Mouse (Mus musculus) adrenal gland, postnatal 14 days (tissue): ENCODE measurements around the gene Mfsd4a. TPM values are rescaled to one million over a fixed set of nuclear protein-coding genes. Genes with fewer than 3 reads are reported as not detected.
A peak's percentile ranks its signal among the peaks of the same experiment; 100 is the strongest.

ENCODE experiments used
- DNase-seq: peaks from one replicate; pipeline ENCODE4 v3.0.0; 2021; ENCODE audit warnings: mixed read lengths
- total RNA-seq: library from RNA; stranded (reverse); gene quantifications from 2 replicates; pipeline ENCODE4 v1.2.3, GENCODE M21; 2021

The Mfsd4a gene
- total RNA-seq, 1 experiment from 2014 or later, result 7.9 TPM

DNA sequence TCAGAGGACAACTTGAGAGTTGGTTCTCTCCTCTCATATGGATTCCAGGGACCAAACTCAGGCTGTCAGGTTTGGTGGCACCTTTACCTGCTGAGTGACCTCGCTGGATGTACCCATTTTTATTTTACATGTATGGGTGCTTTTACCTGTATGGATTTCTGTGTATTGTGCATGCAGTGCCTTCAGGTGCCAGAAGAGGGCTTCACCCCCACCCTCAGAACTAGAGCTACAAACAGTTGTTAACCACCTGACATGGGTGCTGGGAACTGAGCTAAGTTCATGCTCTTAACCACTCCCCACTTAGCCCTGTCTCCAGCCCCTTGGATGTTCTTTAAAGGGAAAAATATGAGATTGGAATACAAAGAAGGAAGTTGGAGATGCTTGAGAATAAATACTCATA lies 53.1 kb downstream of the Mfsd4a start:
- DNase-seq, result no peak

- no peak for DNase-seq
Measured at GRCm38 (mm10) chr1:132012861-132013260, 55.0 kb downstream of the Mfsd4a start.

DNA sequence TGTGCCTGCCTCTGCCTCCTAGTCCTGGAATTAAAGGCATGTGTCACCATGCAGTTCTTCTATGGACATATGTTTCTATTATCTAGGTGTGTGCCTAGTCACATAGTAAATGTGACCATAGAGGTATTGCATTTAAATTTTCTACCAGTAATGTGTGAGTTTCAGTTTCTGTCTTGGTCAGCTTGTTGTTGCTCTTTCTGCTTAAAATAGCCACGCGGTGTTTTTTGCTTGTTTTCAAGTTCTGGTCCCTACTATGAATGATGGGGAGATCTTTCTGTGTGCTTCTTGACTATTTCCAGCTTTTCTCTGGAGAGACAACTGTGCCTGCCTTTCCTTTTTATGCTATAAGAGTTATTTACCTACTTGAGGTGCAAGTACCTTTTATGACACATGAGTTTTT lies 56.1 kb downstream of the Mfsd4a start:
- no peak for DNase-seq

DNA sequence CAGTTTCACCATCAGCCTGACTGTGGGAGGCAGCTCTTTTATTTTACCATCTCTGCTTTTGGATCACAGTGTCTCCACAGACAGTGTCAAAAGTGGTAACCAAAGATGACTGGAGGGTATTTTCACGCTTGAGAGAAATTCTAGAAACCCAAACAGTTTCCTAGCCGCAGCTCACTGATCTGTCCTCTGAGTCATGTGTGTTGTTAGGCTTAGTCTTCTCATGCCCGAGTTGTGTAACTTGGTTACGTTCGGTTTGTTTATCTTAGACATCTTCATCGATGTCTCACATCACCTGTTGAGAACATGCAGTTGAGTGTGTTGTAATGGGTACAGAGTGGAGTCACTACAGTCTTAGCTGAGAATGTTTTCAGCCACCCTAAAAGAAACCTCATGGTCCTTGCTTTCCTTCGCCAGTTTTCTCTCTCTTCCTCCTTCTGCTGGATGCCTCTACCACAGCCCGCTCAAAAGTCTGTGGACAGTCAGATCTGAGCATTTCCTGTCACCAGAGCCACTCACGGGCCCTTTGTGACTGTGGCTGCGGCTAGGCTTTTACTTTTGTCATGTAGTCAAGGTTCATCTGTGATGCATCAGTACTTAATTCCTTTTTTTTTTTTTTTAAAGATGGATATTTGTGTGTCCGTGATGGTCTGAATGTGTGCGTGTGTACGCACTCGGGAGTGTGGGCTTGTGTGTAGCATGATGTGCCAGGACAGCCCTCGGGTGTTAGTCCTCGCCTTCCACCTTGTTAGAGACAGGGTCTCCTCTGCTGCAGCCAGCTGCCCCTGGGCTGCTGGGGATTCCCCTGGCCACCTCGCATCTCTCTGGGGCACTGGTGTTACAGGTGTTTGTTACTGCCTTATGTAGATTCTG lies 57.0 kb downstream of the Mfsd4a start:
- DNase-seq, result no peak

- DNase-seq, result no peak
Measured at GRCm38 (mm10) chr1:132008881-132009644, 58.8 kb downstream of the Mfsd4a start.

DNA sequence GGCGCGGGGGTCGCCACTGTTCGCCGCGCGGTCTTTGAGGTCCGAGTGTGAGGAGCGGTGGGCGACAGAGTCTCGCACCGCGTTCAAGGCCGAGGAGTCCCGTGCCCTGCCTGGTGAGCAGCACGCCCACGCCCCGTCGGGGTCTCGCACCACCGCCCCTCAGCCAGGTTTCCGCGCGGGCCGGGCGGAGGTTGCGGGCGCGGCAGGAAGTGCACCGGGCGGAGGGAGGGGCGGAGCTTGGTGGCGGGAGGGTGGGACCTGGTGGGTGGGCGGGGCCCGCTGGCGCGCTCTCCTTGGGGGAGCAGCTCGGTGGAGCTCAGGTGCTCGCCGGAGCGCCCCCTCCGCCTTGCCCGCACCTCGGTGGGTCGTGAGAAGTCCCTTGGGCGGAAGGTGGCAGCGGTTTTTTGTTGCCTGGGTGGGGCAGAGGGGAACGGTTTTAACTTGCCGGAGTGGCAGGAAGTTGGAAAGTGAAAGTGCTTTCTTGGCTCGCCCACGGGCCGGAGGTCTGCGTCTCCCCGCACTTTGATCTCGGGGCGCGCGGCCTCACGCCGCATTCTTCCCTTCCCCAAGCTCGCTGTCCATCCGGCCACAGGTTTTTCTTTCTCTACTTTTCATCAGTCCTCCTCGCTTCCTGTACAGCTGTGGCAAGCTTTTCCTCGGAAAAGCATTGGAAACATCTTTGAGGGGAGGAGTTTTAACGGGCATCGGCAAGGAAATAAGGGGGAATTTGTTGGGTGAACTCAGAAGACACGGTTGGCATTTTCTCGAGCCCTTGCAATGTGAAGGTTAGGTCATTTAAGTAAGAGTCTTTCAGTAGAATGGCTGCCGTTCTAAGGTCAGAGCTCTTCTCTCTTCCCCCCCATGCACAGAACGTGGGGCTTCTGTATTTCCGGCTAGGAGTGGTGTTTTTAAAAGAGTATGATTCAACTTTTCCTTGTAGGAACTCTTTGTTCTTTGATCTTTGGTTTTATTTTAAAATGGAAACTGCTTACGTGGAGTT lies 59.7 kb downstream of the Mfsd4a start:
- peak; percentile 95 for DNase-seq

GRCm38 (mm10) chr1:132007282-132007815 lies 60.5 kb downstream of the Mfsd4a start, which contains the start of gene Elk4:
TSS of gene Elk4 (plus strand) at chr1:132007607.
- DNase-seq, result peak; percentile 97

GRCm38 (mm10) chr1:132006721-132007120 lies 61.1 kb downstream of the Mfsd4a start:
- peak; percentile 20 for DNase-seq

DNA sequence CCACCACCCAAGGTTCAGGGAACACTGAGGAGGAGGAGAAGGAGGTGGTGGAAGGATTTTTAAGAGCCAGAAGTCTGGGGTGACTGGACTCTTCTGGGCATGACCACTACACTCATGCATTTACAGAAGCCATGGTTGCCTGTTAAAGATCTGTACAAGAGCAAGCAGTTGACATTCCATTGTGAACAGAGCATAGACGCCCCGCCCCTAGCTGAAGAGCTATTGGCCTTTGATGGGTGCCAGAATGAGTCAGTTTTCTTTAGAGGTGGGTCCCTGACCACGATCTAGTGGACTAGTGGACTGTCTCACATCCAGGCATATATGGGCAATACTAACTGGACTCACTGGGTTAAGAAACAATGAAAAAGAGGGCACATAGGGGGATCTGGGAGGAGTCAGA lies 61.8 kb downstream of the Mfsd4a start:
- peak; percentile 38 for DNase-seq

- DNase-seq, result no peak
Measured at GRCm38 (mm10) chr1:132005466-132005865, 62.4 kb downstream of the Mfsd4a start.

DNA sequence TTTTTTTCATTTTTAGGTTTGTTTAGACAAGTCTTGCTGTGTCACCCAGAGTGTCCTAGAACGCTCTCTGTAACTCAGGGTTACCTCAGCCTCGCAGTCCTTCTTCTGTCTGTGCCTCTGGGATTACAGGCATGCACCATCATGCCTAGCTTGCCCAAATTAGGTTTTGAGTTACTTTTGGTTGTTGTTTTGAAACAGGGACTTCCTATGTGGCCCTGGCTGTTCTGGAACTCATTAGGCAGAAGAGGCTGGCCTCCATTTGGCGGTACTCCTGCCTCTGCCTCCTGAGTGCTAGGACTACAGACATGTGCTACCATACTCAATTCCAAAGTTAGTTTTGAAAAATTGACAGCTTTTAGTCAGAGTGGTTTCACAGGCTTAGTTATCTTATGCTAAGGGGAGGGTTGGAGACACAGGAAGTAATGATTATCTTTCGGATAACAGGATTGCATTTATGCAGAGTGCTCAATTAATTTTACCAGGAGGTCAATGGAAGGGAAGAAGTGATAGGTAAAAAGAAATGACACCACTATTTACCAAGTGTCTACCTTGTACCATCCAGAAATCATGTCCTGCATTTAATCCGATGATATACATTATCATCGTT lies 63.2 kb downstream of the Mfsd4a start:
- no peak for DNase-seq

DNA sequence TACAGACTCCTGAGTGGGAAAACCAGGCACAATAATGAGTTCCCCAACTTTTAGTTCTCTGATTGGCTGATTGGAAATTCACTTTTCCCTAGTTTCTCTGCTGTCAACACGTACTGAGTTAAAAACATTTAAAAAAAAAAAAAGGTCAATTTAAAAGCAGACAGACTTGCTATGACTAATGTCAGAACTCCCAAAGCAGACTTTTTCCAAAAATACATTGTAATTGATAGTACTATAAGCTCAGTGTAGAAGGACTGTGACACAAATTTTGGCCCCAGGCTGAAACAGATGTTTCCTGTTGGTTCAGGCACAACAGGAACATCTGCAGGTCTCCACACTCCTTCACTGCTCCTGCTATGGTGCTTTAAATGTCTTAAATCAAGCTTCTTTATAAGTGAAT lies 64.0 kb downstream of the Mfsd4a start:
- peak; percentile 29 for DNase-seq

DNA sequence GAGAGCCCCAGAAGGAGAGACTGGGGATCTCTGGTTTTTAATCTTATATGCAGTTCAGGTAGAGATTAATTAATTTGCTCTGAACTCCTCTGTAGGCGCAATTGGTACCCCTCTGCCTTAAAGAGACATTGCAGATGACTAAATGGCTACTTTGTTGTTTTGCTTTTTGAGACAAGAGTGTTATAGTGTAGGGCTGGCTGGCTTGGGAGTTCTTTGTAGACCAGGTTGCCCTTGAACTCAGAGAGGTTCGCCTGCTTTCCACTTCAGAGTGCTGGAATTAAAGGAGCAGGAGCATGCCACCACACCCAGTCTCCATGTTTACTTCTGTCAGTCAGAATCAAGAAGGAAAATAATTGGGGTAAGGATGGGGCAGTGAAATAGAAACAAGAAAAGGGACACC lies 64.8 kb downstream of the Mfsd4a start:
- DNase-seq, result no peak

GRCm38 (mm10) chr1:132001880-132002330 lies 66.0 kb downstream of the Mfsd4a start:
- no peak for DNase-seq

- DNase-seq, result peak; percentile 33
Measured at GRCm38 (mm10) chr1:132000506-132000905, 67.4 kb downstream of the Mfsd4a start.

- DNase-seq, result peak; percentile 79
Measured at GRCm38 (mm10) chr1:131995062-131995461, 72.8 kb downstream of the Mfsd4a start.

DNA sequence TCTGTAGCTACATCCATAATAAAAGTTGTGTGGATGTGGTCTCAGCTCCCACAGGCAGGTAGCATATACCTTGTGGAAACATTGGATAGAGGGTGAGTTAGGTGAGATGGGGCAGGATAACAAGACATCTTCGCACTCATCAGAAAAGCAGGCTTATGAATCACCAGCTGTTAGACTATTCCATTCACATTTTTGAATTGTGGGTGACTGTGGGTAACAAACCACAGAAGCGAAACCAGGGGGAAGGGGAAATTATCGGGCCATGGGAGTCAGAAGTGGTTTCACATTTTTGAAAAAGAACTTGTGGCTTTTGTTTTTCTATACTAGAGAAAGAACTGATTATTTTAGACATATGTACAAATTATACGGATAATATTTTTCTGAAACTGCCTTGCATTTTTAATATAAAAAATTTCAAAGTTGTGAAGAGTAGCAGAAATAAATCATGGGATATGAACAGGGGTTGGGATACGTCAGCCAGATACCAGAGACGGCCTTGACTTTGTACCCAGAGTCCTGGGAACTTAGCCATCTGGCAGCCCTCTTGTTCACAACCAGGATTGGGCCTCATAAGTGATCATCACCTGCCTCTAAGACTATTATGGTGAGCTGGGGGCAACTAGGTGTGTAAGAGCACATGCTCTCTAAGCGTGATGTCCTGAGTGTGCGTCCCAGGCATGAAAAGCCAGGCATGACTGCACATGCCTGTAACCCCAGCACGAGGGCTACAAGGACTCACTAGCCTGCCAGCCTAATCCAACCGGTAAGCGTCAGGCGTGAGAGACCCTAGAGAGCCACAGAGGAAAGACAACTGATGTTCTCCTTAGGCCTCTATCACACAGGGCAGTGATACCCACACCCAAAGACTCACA lies 74.5 kb downstream of the Mfsd4a start:
- peak; percentile 82 for DNase-seq

GRCm38 (mm10) chr1:131992561-131993001 lies 75.3 kb downstream of the Mfsd4a start:
- peak; percentile 46 for DNase-seq

GRCm38 (mm10) chr1:131990083-131990760 lies 77.6 kb downstream of the Mfsd4a start:
- no peak for DNase-seq
